Mouse (Mus musculus) 3134 (cell line): ENCODE results near the gene Cox6b1.

Experiments
- DNase-seq: peaks from one replicate; pipeline ENCODE4 v3.0.0-alpha.2; 2011; ENCODE audit warnings: low spot score; ENCODE audit not compliant: insufficient read length; ENCODE audit errors: extremely low read depth

Gene Cox6b1

GRCm38 (mm10) chr7:30625530-30626384 lies at the start of gene Cox6b1:
Gene Cox6b1, minus strand, starts transcription at chr7:30626151.
- DNase-seq = peak; percentile 91

- DNase-seq = no peak
These were observed 45.5 kb upstream of the Cox6b1 start, which contains the start of gene Pmis2 for GRCm38 (mm10) chr7:30671480-30671879. Gene Pmis2, minus strand, starts transcription at chr7:30671605.

DNA sequence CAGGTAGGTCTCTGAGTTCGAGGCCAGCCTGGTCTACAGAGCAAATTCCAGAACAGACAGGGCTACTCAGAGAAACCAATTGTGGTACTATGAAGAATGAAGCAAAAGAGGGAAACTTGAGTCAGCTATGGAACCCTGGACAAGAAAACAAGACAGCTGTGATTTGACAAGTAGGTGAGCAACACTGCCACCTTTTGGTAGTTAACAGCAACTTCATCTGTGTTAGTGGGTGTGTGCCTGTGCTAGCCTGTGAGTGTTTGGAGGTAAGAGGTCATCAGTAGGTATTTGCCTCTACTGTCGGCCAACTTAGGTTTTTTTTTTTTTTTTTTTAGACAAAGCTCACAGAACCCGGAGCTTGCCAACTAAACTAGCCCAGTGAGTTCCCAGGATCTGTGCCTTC lies 43.3 kb upstream of the Cox6b1 start:
- peak; percentile 29 for DNase-seq

DNA sequence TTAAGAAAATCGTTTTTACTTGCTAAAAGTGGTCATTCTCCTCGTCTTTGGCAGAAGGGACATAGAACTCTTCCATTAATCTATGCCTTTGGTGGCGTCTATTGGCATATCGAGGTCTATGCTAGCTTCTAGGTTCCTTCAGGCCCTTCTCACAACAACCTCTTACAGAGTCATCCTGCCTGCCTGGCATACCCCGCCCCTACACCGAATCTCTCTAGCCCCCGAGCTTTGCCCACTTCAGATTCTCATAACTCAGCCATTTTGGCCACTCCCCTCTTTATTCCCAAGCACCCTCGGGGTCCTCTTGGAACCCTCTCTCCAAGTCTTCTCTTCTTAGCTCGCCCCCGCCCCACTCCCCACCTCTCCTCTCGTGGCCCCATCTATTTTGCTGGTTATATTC lies 39.4 kb upstream of the Cox6b1 start:
- no peak for DNase-seq

- peak; percentile 80 for DNase-seq
These were observed 38.7 kb upstream of the Cox6b1 start, which contains the start of gene Haus5 for GRCm38 (mm10) chr7:30664529-30665200. Gene Haus5, minus strand, starts transcription at chr7:30664994.

GRCm38 (mm10) chr7:30649591-30650540 lies 23.9 kb upstream of the Cox6b1 start, which contains the start of gene Rbm42:
Gene Rbm42, minus strand, starts transcription at chr7:30650317.
- peak; percentile 93 for DNase-seq

DNA sequence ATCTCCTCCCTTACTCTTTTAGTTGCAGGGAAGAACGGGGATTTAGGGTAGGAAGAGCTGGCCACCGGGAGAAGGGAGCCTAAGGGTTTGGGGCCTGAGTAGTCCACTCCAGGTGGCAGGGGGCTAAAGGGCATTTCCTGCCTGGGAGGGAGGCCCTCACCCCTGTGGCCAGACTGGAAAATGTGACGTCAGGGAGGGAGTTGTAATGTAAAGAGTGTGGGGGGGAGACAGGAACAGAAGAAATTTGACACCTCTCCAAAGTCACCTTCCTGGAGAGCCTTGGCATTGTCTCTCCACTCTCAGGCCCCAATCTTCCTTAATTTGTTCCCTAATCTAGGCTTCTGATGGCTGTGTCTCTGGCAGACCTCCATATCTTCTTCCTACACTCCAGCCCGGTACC lies 13.1 kb upstream of the Cox6b1 start:
- DNase-seq = no peak

- no peak for DNase-seq
These were observed 10.4 kb upstream of the Cox6b1 start for GRCm38 (mm10) chr7:30636395-30636794.

DNA sequence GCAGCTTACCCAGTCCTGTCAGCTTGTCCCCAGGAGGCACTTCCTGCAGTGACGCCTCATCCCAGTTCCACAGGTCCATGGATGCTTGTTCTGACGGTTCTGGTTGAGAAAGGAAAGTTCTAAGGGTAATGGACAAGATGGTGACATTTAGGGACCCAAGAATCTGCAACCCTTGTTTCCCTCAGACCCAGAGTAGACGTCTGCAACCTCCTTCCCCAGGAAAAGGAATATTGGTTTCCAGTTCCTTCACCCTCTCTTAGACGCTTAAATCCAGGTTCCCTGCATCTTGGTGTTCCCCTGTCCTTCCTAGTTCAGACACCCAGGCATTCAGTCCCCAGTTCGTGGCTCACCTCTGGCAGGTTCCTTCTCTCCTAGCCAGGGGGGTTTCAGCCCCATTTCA lies 9.8 kb upstream of the Cox6b1 start, which contains the start of gene Etv2:
Gene Etv2, minus strand, starts transcription at position 101 of the 400 bp plus-strand sequence.
- DNase-seq = no peak

DNA sequence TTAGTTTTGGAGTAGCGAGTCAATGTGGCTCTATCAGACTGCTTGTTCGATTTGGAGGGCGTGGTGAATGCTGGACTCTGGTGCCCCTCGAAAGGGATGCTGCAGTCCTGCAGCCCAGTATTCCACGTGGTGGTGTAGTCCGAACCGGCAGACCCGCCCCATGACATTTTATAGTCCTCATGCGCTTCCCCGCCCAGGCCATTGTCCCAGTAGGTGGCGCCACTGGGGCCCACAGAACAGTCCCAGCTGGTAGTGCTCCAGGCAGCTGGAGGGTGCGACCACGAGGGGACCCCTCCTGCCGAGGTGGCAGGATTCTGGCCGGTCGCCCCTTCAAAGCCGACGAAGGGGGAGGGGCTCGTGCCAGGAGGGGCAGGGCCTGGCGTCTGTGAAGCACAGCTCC lies 8.7 kb upstream of the Cox6b1 start:
- DNase-seq = no peak

- no peak for DNase-seq
These were observed 7.9 kb upstream of the Cox6b1 start for GRCm38 (mm10) chr7:30633762-30634412.

GRCm38 (mm10) chr7:30629013-30629412 lies 3.1 kb upstream of the Cox6b1 start:
- no peak for DNase-seq

- no peak for DNase-seq
These were observed 696 bp upstream of the Cox6b1 start for GRCm38 (mm10) chr7:30626647-30627046.

GRCm38 (mm10) chr7:30619202-30619601 lies 6.7 kb downstream of the Cox6b1 start:
- no peak for DNase-seq

DNA sequence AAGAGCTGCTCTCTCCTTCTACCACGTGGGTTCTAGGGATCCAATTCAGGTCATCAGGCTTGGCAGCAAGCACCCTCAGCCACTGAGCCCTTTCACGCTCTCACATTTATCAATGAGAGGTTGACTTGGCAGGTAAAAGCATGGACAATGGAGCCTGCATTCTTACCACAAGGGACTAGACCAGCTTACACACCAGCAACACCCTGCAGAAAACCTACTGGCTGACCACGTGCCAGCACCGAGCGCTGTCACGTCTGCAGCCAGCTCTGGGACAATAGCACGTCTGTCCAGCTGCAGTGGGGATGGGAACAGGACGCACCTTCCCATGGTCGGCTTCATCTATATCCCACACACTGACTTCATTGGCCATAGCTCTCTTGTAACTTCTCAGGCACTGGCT lies 7.3 kb downstream of the Cox6b1 start:
- DNase-seq = no peak

DNA sequence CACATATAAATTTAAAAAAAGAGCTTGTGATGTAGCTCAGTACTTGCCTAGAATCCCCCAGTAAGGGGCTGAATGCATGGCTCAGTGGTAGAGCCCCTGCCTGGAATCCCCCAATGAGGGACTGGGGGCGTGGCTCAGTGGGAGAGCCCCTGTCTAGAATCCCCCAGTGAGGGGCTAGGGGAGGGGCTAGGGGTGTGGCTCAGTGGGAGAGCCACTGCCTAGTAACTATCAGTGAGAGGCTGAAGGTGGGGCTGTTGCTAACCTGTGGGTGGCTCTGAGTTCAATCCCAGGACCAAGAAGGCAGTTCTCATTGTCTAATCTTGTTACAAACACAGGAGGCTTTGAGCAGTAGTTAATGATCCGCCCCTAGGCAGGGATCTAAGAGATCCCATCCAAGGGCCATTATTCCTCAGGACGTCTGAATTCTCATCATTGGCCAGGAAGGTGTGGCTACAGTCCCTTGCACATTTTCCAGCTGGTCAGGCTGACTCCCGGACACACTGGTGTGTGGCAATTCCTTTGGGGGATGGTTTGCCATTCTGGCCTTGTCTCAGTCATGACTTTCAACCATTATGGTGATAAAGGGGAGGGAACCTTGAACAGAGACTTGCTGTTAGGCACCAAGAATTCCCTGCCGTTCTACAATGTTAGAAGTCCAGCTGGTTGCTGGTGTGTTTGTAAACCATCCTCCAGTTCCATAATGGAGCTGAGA lies 10.7 kb downstream of the Cox6b1 start:
- no peak for DNase-seq

DNA sequence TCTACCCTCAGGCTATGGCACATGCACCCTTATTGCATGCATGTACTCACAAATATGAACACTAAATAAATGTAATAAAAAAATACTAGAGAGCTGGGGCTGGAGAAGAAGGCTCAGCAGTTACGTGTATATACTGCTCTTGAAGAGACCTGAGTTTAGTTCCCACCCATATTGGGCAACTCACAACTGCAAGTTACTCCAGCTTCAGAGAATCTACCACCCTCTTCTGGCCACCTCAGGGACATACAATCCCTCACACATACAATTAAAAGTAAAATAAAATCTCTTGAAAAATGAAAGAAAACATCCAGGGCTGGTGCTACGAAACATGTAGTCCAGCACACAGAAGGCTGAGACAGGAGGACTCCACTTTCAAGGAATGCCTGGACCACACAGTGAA lies 11.5 kb downstream of the Cox6b1 start:
- no peak for DNase-seq

GRCm38 (mm10) chr7:30613529-30614112 lies 12.3 kb downstream of the Cox6b1 start:
- DNase-seq = no peak
